Mouse (Mus musculus) heart, adult 2 months (tissue): ENCODE results near the gene Ubfd1.

Experiments used
- CTCF ChIP-seq: fragments of 200-600 bp; IDR thresholded peaks from 2 replicates; pipeline ENCODE4 v1.8.1; 2022; ENCODE audit warnings: antibody characterized with exemption, mild to moderate bottlenecking, moderate library complexity
- EP300 ChIP-seq: fragments of 200-500 bp; IDR thresholded peaks from 2 replicates; pipeline ENCODE4 v1.6.1; 2011; ENCODE audit warnings: low read depth, low read length, control low read depth; ENCODE audit not compliant: insufficient read depth
- POLR2A ChIP-seq: fragments of 200-500 bp; IDR thresholded peaks from 2 replicates; pipeline ENCODE4 v1.6.1; 2011; ENCODE audit warnings: mild to moderate bottlenecking, low read depth, low read length, control low read depth; ENCODE audit not compliant: insufficient read depth

GRCm38 (mm10) chr7:122067517-122068381 lies 774 bp downstream of the Ubfd1 start:
- TF ChIP-seq CTCF (peak; percentile 38), POLR2A (no peak), EP300 (0 out of 2 replicates have a peak, but pooled peaks have one; percentile 7)
